Mouse (Mus musculus) layer of hippocampus, adult 9-10 months (tissue): ENCODE measurements at regions not wholly inside any gene's neighbourhood (a gene's known extent, or its start where the extent isn't known, plus 50 kb on each side); places are given as distances from the start of the nearest gene placed in this dataset.

Experiments used
- DNase-seq: peaks from one replicate; pipeline ENCODE4 v3.0.0; 2022; ENCODE audit warnings: low spot score

- no peak for DNase-seq
Measured at GRCm38 (mm10) chr1:73341911-73342310, 326.2 kb upstream of the Tnp1 start.

GRCm38 (mm10) chr1:73337401-73337800 is 321.7 kb upstream of the Tnp1 start:
- DNase-seq, result no peak

DNA sequence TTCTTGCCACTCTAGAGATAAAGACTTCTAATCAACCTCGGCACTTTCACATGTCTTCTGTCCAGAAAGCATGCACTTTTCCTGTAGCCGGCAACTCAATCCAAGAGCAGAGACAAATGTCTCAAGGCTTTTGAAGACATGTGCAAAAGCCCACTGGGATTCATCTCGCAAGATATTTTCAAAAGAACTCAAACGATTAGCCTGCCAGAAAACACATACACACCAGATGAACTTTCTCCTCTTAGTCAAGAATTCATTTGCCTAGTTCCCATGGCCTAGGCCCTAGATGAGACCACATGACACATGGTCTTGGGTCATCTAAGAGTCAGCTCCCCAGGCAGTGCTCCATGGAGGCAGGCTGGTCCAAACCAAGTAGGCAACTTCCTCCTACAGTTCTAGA is 293.8 kb upstream of the Tnp1 start:
- no peak for DNase-seq

DNA sequence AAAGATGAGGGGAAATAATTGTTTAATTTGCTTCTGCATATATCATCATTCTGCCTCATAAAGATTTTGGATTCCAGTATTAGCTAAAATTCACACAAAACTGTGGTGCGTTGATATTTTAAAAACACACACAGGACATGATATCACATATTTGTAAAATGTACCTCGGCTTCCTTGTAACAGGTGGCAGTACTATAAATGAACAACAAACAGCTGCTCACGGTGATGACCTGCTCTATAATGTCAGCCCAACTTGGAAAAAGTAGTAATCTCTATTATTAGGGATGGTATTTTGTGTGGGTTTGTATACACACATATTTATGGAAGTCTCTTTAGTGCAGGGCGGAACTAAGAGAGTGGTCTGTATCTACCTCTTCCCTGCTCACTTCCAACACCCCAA is 292.7 kb upstream of the Tnp1 start:
- DNase-seq, result no peak

GRCm38 (mm10) chr1:73307194-73307593 is 291.5 kb upstream of the Tnp1 start:
- DNase-seq, result no peak

DNA sequence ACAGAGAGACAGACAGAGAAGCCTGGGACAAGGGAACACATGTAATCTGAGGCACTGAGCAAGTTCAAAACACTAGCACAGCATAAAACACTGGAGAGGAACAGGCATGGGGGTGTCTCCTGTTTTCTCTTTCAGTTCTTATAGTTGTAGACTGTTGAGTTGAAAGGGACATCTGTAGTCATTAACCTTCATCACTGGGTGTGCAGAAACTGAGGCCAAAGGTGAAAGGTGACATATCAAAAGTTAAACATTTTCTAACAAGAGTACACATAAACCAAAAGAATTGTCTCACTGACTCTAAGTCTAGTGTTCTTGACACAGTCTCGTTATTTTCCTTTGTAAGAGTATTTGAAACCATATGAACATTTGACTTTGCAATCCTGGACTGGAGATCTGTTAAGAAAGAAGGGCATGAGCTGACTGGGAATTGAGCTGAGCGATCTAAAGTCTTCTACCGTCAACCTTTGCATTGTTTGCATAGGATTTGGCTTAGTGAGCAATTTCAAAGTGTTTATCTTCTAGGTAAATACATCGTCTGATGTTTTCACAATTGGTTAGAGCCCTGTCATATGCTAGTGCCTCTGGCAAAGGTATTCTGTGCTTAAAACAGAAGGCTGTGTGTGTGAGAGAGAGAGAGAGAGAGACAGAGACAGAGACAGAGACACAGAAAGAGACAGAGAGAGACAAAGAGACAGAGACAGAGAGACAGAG is 284.4 kb upstream of the Tnp1 start:
- DNase-seq, result no peak

DNA sequence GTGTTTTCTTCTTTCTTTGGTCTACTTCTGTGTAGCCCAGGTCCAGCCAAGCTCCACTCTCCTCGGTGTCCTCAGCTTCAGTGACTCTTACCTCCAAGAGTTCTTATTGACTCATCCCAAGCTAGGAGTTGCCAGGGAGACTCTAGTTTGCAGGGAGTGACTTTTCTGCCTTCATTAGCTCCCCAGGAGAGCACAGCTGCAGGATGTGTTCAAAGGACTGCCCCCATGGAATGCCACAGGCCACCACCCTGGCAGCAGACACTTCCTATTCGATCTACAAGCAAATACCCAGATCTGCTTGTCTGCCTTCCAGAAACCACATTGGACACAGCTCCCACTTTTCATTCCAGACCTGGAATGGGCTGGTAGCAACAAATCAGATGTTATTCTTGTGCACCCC is 269.6 kb upstream of the Tnp1 start:
- DNase-seq, result no peak

GRCm38 (mm10) chr1:73274480-73274879 is 258.8 kb upstream of the Tnp1 start:
- peak; percentile 47 for DNase-seq

DNA sequence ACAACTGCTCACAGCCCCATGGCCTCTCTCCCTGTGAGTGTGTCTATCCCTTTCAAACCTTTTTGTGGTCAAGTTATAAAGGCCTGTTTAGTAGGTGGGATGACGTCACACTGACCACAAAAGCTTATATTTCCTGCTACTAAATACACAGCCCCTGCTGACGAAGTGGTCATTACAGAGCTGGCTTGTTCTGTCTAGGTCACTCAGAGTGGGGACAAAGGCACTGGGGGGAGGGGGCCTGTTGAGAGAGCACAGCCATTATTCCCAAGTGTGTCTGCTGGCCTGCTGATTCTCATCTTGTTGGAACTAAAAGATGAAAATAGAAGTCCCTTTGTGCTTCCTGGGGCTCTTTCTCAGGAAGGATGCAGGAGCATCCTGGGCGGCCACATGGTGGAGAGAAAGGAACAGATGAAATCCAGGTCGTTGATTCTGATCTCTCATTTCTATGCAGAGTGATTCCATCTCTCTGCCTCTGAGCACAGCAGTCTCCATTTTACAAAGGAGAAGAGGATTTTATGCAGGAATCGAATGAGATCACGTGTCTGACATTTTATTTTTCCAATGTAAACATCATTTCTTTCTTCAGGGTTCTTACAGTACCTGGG is 255.2 kb upstream of the Tnp1 start:
- DNase-seq, result no peak

DNA sequence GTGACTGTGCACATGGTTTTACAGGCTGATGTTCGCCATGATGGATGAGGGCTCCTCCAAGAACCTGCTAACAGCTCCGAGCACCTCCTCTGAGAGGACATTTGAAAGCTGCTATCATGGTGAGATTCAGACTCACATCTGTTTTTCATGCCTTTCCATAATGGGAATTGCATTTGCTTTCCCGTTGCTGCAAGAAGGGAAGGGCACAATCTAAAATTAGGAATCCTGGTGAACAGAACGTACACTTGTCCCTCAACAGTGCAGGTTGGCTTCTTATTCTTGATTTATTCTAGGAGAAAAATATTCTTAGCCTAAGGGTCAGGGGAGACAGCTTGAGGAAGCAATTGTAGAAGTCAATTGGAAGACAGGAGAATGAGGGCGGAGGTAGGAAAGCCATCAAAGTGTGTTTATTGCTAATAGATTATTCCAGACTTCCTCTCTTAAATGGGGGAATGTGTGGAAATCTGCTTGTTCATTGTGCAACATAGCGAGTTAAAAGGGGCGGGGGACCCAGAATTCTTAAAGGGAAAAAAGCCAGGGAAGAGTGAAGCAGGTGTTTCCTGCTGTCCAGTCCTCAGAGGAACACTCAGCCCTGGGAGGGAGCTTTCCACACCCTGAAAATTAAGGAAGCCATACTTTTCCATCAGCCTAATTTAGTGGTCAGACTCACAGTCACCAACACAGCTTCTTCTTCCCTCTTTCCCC is 253.5 kb upstream of the Tnp1 start:
- no peak for DNase-seq

GRCm38 (mm10) chr1:73265009-73265408 is 249.3 kb upstream of the Tnp1 start:
- DNase-seq, result no peak

GRCm38 (mm10) chr1:73264245-73264644 is 248.5 kb upstream of the Tnp1 start:
- no peak for DNase-seq

DNA sequence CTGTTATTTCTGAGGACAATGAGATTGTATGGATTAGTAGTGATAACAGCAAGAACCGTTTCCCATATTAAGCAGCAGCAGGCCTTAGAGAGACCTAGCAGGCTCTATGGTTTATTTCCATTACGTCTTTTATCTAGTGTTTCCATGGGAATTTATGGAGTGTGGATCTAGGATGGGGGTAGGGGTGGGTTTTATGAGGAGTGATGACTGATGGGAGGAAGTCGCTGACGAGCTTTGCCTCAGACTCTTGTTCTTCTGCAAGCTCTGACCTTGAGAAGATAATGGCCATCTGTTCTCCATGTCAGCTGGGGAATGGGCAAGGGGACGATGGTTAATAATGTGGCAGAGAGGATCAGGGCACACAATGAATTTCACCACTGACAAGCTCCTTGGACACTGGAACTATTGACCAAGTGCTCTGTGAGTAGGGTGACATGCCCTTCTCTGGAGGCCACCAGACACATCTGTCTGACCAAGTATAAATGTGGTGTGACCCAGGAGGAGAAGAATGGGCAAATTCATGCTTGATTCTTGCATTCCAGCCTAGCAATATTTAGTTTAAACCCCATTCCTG is 243.9 kb upstream of the Tnp1 start:
- DNase-seq, result no peak

DNA sequence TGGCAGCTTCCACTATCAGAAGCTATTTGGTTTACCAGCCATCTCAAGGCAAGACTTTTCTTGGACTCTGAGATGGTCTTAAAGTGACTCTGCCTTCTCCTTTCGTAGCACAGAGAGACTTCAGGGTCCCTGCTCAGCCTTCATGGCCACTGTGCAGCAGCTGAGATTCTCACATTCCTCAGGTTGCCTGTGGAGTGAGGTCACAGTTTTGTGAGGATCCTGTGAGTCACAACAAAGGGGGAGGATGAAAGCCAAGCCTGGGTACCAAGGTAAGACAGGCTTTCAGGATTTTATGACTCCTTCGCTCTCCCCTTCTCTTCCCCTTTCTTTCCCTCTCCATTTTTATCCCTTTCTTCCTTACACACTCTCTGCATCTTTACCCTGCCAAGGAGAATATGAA is 241.6 kb upstream of the Tnp1 start:
- no peak for DNase-seq

DNA sequence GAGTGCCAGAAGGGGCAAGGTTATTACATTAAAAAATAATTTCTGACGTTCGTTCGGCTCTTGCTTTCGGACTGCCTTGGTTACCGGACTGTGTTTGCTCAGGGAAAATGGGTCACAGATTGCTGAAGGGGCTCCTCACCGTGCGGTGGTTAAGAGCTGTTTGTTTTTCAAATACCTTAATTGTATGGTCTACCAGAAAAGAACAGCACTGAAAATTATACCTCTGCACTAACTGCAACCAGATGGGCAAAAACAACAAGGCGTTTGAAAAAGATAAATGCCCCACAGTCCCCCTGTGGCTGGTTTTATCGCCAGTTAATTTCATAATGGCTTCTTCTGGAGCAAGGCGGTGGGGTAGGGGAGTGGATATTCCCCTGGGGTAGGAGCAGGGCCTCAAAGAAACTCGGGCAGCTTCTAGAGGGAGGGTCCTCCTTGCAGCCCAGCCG is 236.2 kb upstream of the Tnp1 start:
- DNase-seq, result no peak

GRCm38 (mm10) chr1:73244016-73244415 is 228.3 kb upstream of the Tnp1 start:
- no peak for DNase-seq

DNA sequence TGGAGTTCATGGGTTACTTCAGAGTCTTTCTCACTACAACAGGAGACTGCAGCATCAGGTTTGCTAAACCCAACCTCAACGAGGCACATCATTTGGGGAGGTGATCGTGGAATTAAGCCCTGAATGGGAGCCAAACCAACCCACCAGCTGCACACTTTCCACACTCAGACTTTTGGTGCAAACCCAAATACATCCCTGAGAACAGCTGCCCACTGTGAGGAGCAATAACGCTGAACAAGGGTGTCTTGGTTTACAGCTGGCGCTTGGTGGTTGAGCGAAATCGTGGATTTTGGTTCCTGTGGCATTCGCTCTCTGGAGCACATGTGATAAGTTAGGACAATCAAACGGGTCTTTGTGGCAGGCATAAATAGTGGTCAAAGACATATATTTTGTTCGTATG is 226.6 kb upstream of the Tnp1 start:
- DNase-seq, result no peak

GRCm38 (mm10) chr1:73236867-73237266 is 221.2 kb upstream of the Tnp1 start:
- no peak for DNase-seq

DNA sequence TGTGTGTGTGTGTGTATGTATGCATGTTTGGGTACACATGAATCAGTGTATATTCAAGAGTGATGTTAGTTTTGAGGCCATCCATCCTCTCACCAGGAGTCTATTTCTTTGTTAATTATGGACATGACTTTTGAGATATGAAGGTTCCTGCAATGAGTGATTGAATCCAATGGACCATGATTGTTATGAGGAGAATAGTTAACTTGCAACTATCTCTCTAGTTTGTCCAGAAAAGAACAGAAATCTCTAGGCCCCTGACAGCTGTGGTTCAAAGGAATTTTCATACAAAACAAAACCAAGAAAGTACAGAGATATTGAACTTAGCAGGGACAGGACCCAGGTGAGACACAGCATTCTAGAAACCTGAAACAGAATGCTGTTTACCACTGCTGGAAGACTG is 217.9 kb upstream of the Tnp1 start:
- DNase-seq, result no peak

- no peak for DNase-seq
Measured at GRCm38 (mm10) chr1:73233041-73233440, 217.3 kb upstream of the Tnp1 start.

DNA sequence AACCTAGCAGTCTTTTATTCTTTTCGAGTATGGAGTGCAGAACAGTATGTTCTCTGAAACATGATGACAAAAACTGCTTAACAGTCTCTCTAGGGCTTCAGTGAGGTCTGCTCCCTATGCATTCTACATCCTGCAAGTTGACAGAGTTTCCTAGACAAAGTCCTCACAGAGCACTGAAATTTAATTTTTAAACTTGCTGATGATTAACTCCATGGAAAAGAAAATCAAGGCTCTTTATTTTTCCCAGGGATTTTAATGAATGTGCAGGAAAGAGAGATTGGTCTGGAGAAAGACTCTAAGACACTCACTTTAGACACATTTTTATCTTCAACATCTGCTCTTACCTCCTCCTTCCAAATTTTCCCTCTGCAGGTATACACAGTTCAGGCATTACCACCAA is 214.9 kb upstream of the Tnp1 start:
- no peak for DNase-seq

- peak; percentile 41 for DNase-seq
Measured at GRCm38 (mm10) chr1:73227246-73227645, 211.5 kb upstream of the Tnp1 start.

DNA sequence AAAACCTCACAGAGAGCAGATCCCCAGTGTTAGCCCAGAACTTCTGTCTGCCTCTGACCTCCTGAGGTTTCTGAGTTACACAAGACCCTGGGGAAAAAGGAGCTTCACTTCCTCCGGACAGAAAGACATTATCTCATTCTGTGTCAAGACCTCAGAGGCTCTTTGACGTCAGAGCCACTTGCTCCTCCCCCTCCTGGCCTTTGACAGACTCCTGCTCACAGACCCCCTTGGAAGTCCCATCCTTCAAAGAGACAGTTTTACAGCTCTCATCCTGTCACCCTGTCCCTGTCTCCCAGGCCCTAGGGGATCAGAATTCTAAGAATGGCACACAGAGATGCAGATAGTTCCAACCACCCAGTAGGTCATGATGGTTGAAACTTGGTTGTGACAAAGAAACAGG is 206.2 kb upstream of the Tnp1 start:
- DNase-seq, result no peak
